Mouse (Mus musculus) regulatory T cell (primary cell): Measurements from ENCODE around the gene Mgat2.

Experiments used
- in situ Hi-C: fragments of 300-600 bp; cut with MboI, MseI; formaldehyde crosslinking; loops from one replicate; pipeline ENCODE4 v1.15.1; 2025; ENCODE audit warnings: high pct_unique_total_duplicates

Mgat2 gene

GRCm38 (mm10) chr12:69175975-69176374 lies 8.0 kb upstream of the Mgat2 start:
- in situ Hi-C loops = loop anchor here (25.0 kb wide), 2 partner anchors 1861 to 1961 kb away; partner anchors contain the start of genes 2700049A03Rik and Timm9

- in situ Hi-C loops = loop anchor here (25.0 kb wide), 2 partner anchors 1860 to 1960 kb away; partner anchors contain the start of genes 2700049A03Rik and Timm9
Observed at GRCm38 (mm10) chr12:69177526-69177925, 6.4 kb upstream of the Mgat2 start.

GRCm38 (mm10) chr12:69179371-69179770 lies 4.6 kb upstream of the Mgat2 start:
- in situ Hi-C loops = loop anchor here (25.0 kb wide), 2 partner anchors 1858 to 1958 kb away; partner anchors contain the start of genes 2700049A03Rik and Timm9

- in situ Hi-C loops = loop anchor here (25.0 kb wide), 2 partner anchors 1856 to 1956 kb away; partner anchors contain the start of genes 2700049A03Rik and Timm9
Observed at GRCm38 (mm10) chr12:69181800-69182199, 2.2 kb upstream of the Mgat2 start.

- in situ Hi-C loops = loop anchor here (25.0 kb wide), 2 partner anchors 1853 to 1953 kb away; partner anchors contain the start of genes 2700049A03Rik and Timm9
Observed at GRCm38 (mm10) chr12:69184342-69185295, 662 bp downstream of the Mgat2 start.

- in situ Hi-C loops = loop anchor here (25.0 kb wide), 2 partner anchors 1852 to 1952 kb away; partner anchors contain the start of genes 2700049A03Rik and Timm9
Observed at GRCm38 (mm10) chr12:69185371-69185770, 1.4 kb downstream of the Mgat2 start.

- in situ Hi-C loops = loop anchor here (25.0 kb wide), 2 partner anchors 1850 to 1950 kb away; partner anchors contain the start of genes 2700049A03Rik and Timm9
Observed at GRCm38 (mm10) chr12:69186811-69187471, 3.0 kb downstream of the Mgat2 start.

- in situ Hi-C loops = loop anchor here (25.0 kb wide), 2 partner anchors 1847 to 1947 kb away; partner anchors contain the start of genes 2700049A03Rik and Timm9
Observed at GRCm38 (mm10) chr12:69190074-69190473, 6.1 kb downstream of the Mgat2 start.

GRCm38 (mm10) chr12:69190522-69190921 lies 6.6 kb downstream of the Mgat2 start:
- in situ Hi-C loops = loop anchor here (25.0 kb wide), 2 partner anchors 1847 to 1947 kb away; partner anchors contain the start of genes 2700049A03Rik and Timm9

- in situ Hi-C loops = loop anchor here (25.0 kb wide), 2 partner anchors 1846 to 1946 kb away; partner anchors contain the start of genes 2700049A03Rik and Timm9
Observed at GRCm38 (mm10) chr12:69191396-69191795, 7.4 kb downstream of the Mgat2 start.

GRCm38 (mm10) chr12:69192637-69193036 lies 8.7 kb downstream of the Mgat2 start:
- in situ Hi-C loops = loop anchor here (25.0 kb wide), 2 partner anchors 1845 to 1945 kb away; partner anchors contain the start of genes 2700049A03Rik and Timm9

GRCm38 (mm10) chr12:69196444-69197377 lies 12.8 kb downstream of the Mgat2 start, which contains the start of gene Gm49383:
Gene Gm49383 (minus strand): TSS chr12:69197104.
- in situ Hi-C loops = loop anchor here (25.0 kb wide), 2 partner anchors 1841 to 1941 kb away; partner anchors contain the start of genes 2700049A03Rik and Timm9

GRCm38 (mm10) chr12:69197378-69198163 lies 13.6 kb downstream of the Mgat2 start:
- in situ Hi-C loops = loop anchor here (25.0 kb wide), 2 partner anchors 1840 to 1940 kb away; partner anchors contain the start of genes 2700049A03Rik and Timm9

GRCm38 (mm10) chr12:69198164-69198535 lies 14.2 kb downstream of the Mgat2 start, which contains the start of gene Dnaaf2:
Gene Dnaaf2 (minus strand): TSS chr12:69198429.
- in situ Hi-C loops = loop anchor here (25.0 kb wide), 2 partner anchors 1839 to 1939 kb away; partner anchors contain the start of genes 2700049A03Rik and Timm9

- in situ Hi-C loops = loop anchor here (25.0 kb wide), 2 partner anchors 1838 to 1938 kb away; partner anchors contain the start of genes 2700049A03Rik and Timm9
Observed at GRCm38 (mm10) chr12:69198985-69199384, 15.0 kb downstream of the Mgat2 start.

- in situ Hi-C loops = no loop called here
Observed at GRCm38 (mm10) chr12:69204052-69204833, 20.3 kb downstream of the Mgat2 start, which contains the start of gene Gm49384. Gene Gm49384 (minus strand): TSS chr12:69204267.

GRCm38 (mm10) chr12:69207396-69207795 lies 23.4 kb downstream of the Mgat2 start:
- in situ Hi-C loops = loop anchor here (5.0 kb wide), 1 partner anchor 385 kb away; no protein-coding TSS in a partner anchor

- in situ Hi-C loops = loop anchor here (5.0 kb wide), 1 partner anchor 384 kb away; no protein-coding TSS in a partner anchor
Observed at GRCm38 (mm10) chr12:69207926-69208325, 24.0 kb downstream of the Mgat2 start.
